8 mouse cellular contexts compared by ENCODE assay signal in genomic region chr7:63986407-63987182, GRCm38 (mm10). TPM values are rescaled to one million over a fixed set of nuclear protein-coding genes. Genes with fewer than 3 reads are reported as not detected.
A peak's percentile ranks its signal among the peaks of the same experiment; 100 is the strongest.
DNase-seq lines count a peak whose midpoint lies in the region; ATAC-seq and TF ChIP-seq lines count a peak whose summit lies in the region.

No protein-coding gene starts in this region.

- no peak for TF ChIP-seq CTCF in gastrocnemius, adult 2 months (IDR thresholded peaks at IDR 0.05)

- peak overlapping the region; percentile 14; the same call in 1 of the 2 replicates for H3K9ac ChIP-seq in limb, embryonic 14.5 days (ENCODE audit: low read depth, low read length, severe bottlenecking)
- 0 out of 2 replicates have a peak overlapping the region, but pooled peaks have one; percentile 17 for H3K9ac ChIP-seq in neural tube, embryonic 12.5 days

- no peak overlapping the region for H3K4me3 ChIP-seq in gastrocnemius, adult 2 months
- H3K4me3 ChIP-seq in limb, embryonic 14.5 days (replicated peaks; ENCODE audit: low read length): no peak overlapping the region
- H3K4me3 ChIP-seq in neural tube, embryonic 12.5 days: no peak overlapping the region

- H3K27ac ChIP-seq in gastrocnemius, adult 2 months: peak overlapping the region; percentile 35
- no peak overlapping the region for H3K27ac ChIP-seq in limb, embryonic 14.5 days (replicated peaks; ENCODE audit: low read depth, low read length)
- H3K27ac ChIP-seq in neural tube, embryonic 12.5 days: peak overlapping the region; percentile 68

- WGBS in limb, embryonic 14.5 days: 28% methylated on average over 12 of the region's 12 CpGs
- WGBS in neural tube, embryonic 12.5 days: 31% methylated on average over 12 of the region's 12 CpGs

- no peak overlapping the region for H3K4me2 ChIP-seq in limb, embryonic 14.5 days (replicated peaks; ENCODE audit: low read depth, low read length, severe bottlenecking)
- peak overlapping the region; percentile 22 for H3K4me2 ChIP-seq in neural tube, embryonic 12.5 days (replicated peaks)

- H3K36me3 ChIP-seq in limb, embryonic 14.5 days (ENCODE audit: control insufficient read depth, insufficient read depth, low read length): no peaks in the 10 kb centered on the region
- H3K36me3 ChIP-seq in neural tube, embryonic 12.5 days: no peaks in the 10 kb centered on the region

- H3K9me3 ChIP-seq in limb, embryonic 14.5 days (ENCODE audit: control insufficient read depth, low read length): no peaks in the 10 kb centered on the region
- no peaks in the 10 kb centered on the region for H3K9me3 ChIP-seq in neural tube, embryonic 12.5 days

- H3K4me1 ChIP-seq in limb, embryonic 14.5 days (ENCODE audit: control insufficient read depth, insufficient read depth, low read length): peaks cover 13% of the 10 kb centered on the region; the same call in 1 of the 2 replicates
- peaks cover 12% of the 10 kb centered on the region for H3K4me1 ChIP-seq in neural tube, embryonic 12.5 days

- intact Hi-C loops in gastrocnemius, adult 2 months (cut with DNase I): no loop called here

- no peak for TF ChIP-seq POLR2A in limb, embryonic 14.5 days (IDR thresholded peaks at IDR 0.05; ENCODE audit: borderline replicate concordance, extremely low read depth, insufficient read depth, insufficient read length)

- no peaks in the 10 kb centered on the region for H3K27me3 ChIP-seq in limb, embryonic 14.5 days (ENCODE audit: control insufficient read depth, insufficient read depth, low read length)
- H3K27me3 ChIP-seq in neural tube, embryonic 12.5 days (replicated peaks): no peaks in the 10 kb centered on the region

- DNase-seq in gastrocnemius, adult 2 months: peak; percentile 27
- no peak for DNase-seq in gastrocnemius, adult 18-20 months (ENCODE audit: low spot score)
- DNase-seq in cerebellum, adult 9-10 months: peak; percentile 65
- DNase-seq in gastrocnemius, postnatal 25 days: peak; percentile 41
- DNase-seq in kidney, postnatal 10 days: peak; percentile 70
- DNase-seq in limb, embryonic 14.5 days (ENCODE audit: low spot score): no peak
- DNase-seq in thymus, postnatal 4 days: peak; percentile 86

- ATAC-seq in limb, embryonic 14.5 days (ENCODE audit: low FRiP score, low read depth): 0 out of 2 replicates have a peak, but pooled peaks have one; percentile 53
- peak; percentile 84 for ATAC-seq in neural tube, embryonic 12.5 days (ENCODE audit: low FRiP score, low read depth)

RNA-seq across cellular contexts. Expression of gene Klf13, which starts 47.9 kb away (rescaled TPM):
- total RNA-seq in gastrocnemius, adult 2 months (2021): 10 to 100 TPM; 56.6 to 59.6 TPM
- 10 to 100 TPM; 33.3 to 55.3 TPM for total RNA-seq in gastrocnemius, adult 18-20 months (2021)
- 10 to 100 TPM; 38.9 to 43.1 TPM for total RNA-seq in gastrocnemius, postnatal 25 days (2021)
- polyA plus RNA-seq in limb, embryonic 14.5 days (2012; rRNA removed): 9.9 and 12.3 TPM in 2 replicates
- polyA plus RNA-seq in limb, embryonic 14.5 days (2014; fragmentation: Nextera tagmentation; extraction: Ambion mirVana): 27.0 and 28.0 TPM in 2 replicates
- polyA plus RNA-seq in neural tube, embryonic 12.5 days (2016; fragmentation: Nextera tagmentation; extraction: Ambion mirVana): 34.0 and 34.5 TPM in 2 replicates

Comparison
In these comparisons a context has a peak if more than half of its experiments do, and no peak if none do; other contexts are left out.
1. DNase-seq: peak in gastrocnemius, adult 2 months (single experiment), cerebellum, adult 9-10 months (single experiment), gastrocnemius, postnatal 25 days (single experiment), kidney, postnatal 10 days (single experiment) and thymus, postnatal 4 days (single experiment); none in gastrocnemius, adult 18-20 months (single experiment) and limb, embryonic 14.5 days (single experiment).